Mouse (Mus musculus) MEL (cell line): ENCODE measurements around the gene Syt3. TPM values are rescaled to one million over a fixed set of nuclear protein-coding genes. Genes with fewer than 3 reads are reported as not detected.

Experiments used
- DNase-seq: peaks from one replicate; pipeline ENCODE4 v3.0.0; 2011; ENCODE audit warnings: low read depth, low spot score
- H3K27ac ChIP-seq: 2 replicates; pipeline ENCODE4 v1.5.1; 2012; ENCODE audit warnings: low read depth, mild to moderate bottlenecking, control low read depth, low read length, moderate library complexity; ENCODE audit not compliant: control insufficient read depth
- H3K27me3 ChIP-seq, 2 experiments: fragments of 150-350 bp in 1 of 2; sonication (generic) in 1 of 2; 2 replicates each; pipeline ENCODE4 v1.6.1; 2012; ENCODE audit warnings: low read length in 2 of 2, mild to moderate bottlenecking in 2 of 2, improper control_type of control experiment in 1 of 2, moderate library complexity in 1 of 2; ENCODE audit not compliant: insufficient read depth in 2 of 2, control insufficient read depth in 1 of 2
- H3K36me3 ChIP-seq, 2 experiments: 2 replicates each; pipeline ENCODE4 v1.6.1; 2012 to 2014; ENCODE audit warnings: low read length in 2 of 2, improper control_type of control experiment in 1 of 2, inconsistent platforms in 1 of 2, mild to moderate bottlenecking in 1 of 2; ENCODE audit not compliant: insufficient read depth in 2 of 2, control insufficient read depth in 1 of 2
- H3K4me1 ChIP-seq, 2 experiments: fragments of 150-350 bp in 1 of 2; sonication (generic) in 1 of 2; 2 replicates each; pipeline ENCODE4 v1.6.1; 2012; ENCODE audit warnings: low read length in 2 of 2, improper control_type of control experiment in 1 of 2, mild to moderate bottlenecking in 1 of 2; ENCODE audit not compliant: insufficient read depth in 2 of 2, control insufficient read depth in 1 of 2
- H3K4me3 ChIP-seq, 2 experiments: fragments of 150-350 bp in 1 of 2; sonication (generic) in 1 of 2; 2 replicates each; pipeline ENCODE4 v1.5.1; 2012; ENCODE audit warnings: low read depth in 2 of 2, low read length in 2 of 2, mild to moderate bottlenecking in 2 of 2, moderate library complexity in 2 of 2, control low read depth in 1 of 2, improper control_type of control experiment in 1 of 2; ENCODE audit not compliant: control insufficient read depth in 1 of 2, insufficient read depth in 1 of 2
- H3K79me2 ChIP-seq: 2 replicates; pipeline ENCODE4 v1.6.1; 2012; ENCODE audit warnings: mild to moderate bottlenecking, low read length, moderate library complexity; ENCODE audit not compliant: control insufficient read depth, poor library complexity, insufficient read depth
- H3K9ac ChIP-seq: 2 replicates; pipeline ENCODE4 v1.6.1; 2012; ENCODE audit warnings: low read depth, mild to moderate bottlenecking, control low read depth, low read length, moderate library complexity; ENCODE audit not compliant: control insufficient read depth, poor library complexity, severe bottlenecking
- H3K9me3 ChIP-seq: fragments of 150-350 bp; sonication (generic); replicated peaks from 2 replicates; pipeline ENCODE4 v1.6.1; 2012; ENCODE audit warnings: mild to moderate bottlenecking, low read length, improper control_type of control experiment, moderate library complexity; ENCODE audit not compliant: insufficient read depth
- CHD1 ChIP-seq: IDR thresholded peaks from 2 replicates; pipeline ENCODE4 v1.6.1; 2012; ENCODE audit warnings: low read depth, mild to moderate bottlenecking, inconsistent platforms, low read length, improper control_type of control experiment
- CHD2 ChIP-seq: IDR thresholded peaks from 2 replicates; pipeline ENCODE4 v1.6.1; 2011; ENCODE audit warnings: low read length, improper control_type of control experiment
- E2F4 ChIP-seq: IDR thresholded peaks from 2 replicates; pipeline ENCODE4 v1.6.1; 2011; ENCODE audit warnings: low read depth, low read length, improper control_type of control experiment, borderline replicate concordance
- EP300 ChIP-seq, 2 experiments: IDR thresholded peaks; 2 replicates each; pipeline ENCODE4 v1.6.1; 2011; ENCODE audit warnings: improper control_type of control experiment in 2 of 2, low read length in 2 of 2, low read depth in 1 of 2, mild to moderate bottlenecking in 1 of 2
- GABPA ChIP-seq: IDR thresholded peaks from 2 replicates; pipeline ENCODE4 v1.6.1; 2012; ENCODE audit warnings: low read depth, mild to moderate bottlenecking, inconsistent platforms, low read length, improper control_type of control experiment, moderate library complexity
- GATA1 ChIP-seq: IDR thresholded peaks from 2 replicates; pipeline ENCODE4 v1.6.1; 2011; ENCODE audit warnings: low read depth, low read length, improper control_type of control experiment
- JUND ChIP-seq: IDR thresholded peaks from 2 replicates; pipeline ENCODE4 v1.6.1; 2011; ENCODE audit warnings: low read depth, mild to moderate bottlenecking, improper control_type of control experiment, low read length
- KAT2A ChIP-seq: conservative IDR thresholded peaks from 2 replicates; pipeline ENCODE4 v1.6.1; 2012; ENCODE audit warnings: low read depth, low read length, improper control_type of control experiment, inconsistent platforms
- MAX ChIP-seq: IDR thresholded peaks from 2 replicates; pipeline ENCODE4 v1.6.1; 2011; ENCODE audit warnings: low read length, improper control_type of control experiment
- MYB ChIP-seq: IDR thresholded peaks from 2 replicates; pipeline ENCODE4 v1.6.1; 2011; ENCODE audit warnings: mild to moderate bottlenecking, low read depth, low read length, improper control_type of control experiment
- POLR2AphosphoS5 ChIP-seq: IDR thresholded peaks from 2 replicates; pipeline ENCODE4 v1.6.1; 2012; ENCODE audit warnings: low read depth, borderline replicate concordance, mild to moderate bottlenecking, inconsistent platforms, low read length, moderate library complexity, mixed read lengths
- SIN3A ChIP-seq: IDR thresholded peaks from 2 replicates; pipeline ENCODE4 v1.6.1; 2012; ENCODE audit warnings: low read length, improper control_type of control experiment, inconsistent platforms
- SMC3 ChIP-seq: IDR thresholded peaks from 2 replicates; pipeline ENCODE4 v1.6.1; 2011; ENCODE audit warnings: low read depth, low read length, improper control_type of control experiment
- TAL1 ChIP-seq: IDR thresholded peaks from 2 replicates; pipeline ENCODE4 v1.6.1; 2012; ENCODE audit warnings: mild to moderate bottlenecking, inconsistent platforms, low read length, moderate library complexity, mixed read lengths
- UBTF ChIP-seq: IDR thresholded peaks from 2 replicates; pipeline ENCODE4 v1.6.1; 2012; ENCODE audit warnings: low read depth, mild to moderate bottlenecking, inconsistent platforms, low read length, improper control_type of control experiment, moderate library complexity, borderline replicate concordance; ENCODE audit not compliant: insufficient read depth
- USF1 ChIP-seq: IDR thresholded peaks from 2 replicates; pipeline ENCODE4 v1.6.1; 2014; ENCODE audit warnings: low read depth, mild to moderate bottlenecking, inconsistent platforms, low read length, improper control_type of control experiment, moderate library complexity
- ZC3H11A ChIP-seq: IDR thresholded peaks from 2 replicates; pipeline ENCODE4 v1.6.1; 2012; ENCODE audit warnings: low read depth, mild to moderate bottlenecking, inconsistent platforms, low read length, improper control_type of control experiment
- polyA plus RNA-seq, 2 experiments: library from polyadenylated mRNA; stranded (reverse) in 1 of 2; unstranded in 1 of 2; fragments of >175 nt in 1 of 2; fragments of >200 nt in 1 of 2; gene quantifications; 2 replicates each; pipeline versions ENCODE4 v1.2.1 to v1.2.4; 2012; ENCODE audit warnings: low replicate concordance in 2 of 2, low read depth in 1 of 2; ENCODE audit not compliant: insufficient read length in 2 of 2, insufficient read depth in 1 of 2, missing spikeins in 1 of 2
- total RNA-seq: library from RNA; depleted of rRNA; stranded (reverse); fragments of 300-350 nt; gene quantifications from 2 replicates; pipeline ENCODE4 v1.2.3, GENCODE M21; 2012

Gene Syt3
- total and polyA plus RNA-seq, 3 experiments = 0.08 to 0.56 TPM; not detected in 1

DNA sequence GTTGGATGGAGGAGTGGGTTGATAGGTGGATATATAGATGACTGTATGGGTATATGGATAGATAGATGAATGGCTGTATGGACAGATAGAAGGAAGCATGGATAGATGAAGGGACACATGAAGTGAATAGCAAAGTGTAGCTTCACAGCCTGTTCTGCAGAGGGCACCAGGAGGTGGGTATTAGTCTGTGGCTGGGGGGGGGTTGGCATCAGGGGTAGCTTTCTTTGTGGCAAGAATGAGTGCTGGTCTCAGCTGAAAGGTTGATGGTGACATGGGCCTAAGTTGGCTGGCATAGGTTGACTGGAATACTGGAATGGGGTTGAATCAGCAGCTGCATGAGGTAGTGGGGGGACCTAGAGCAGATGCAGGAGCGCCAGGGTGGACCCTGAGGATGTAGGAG, 57.3 kb downstream of the Syt3 start:
- TF ChIP-seq EP300 (IDR thresholded peaks at IDR 0.05; ENCODE audit: low read depth in 1 of 2, low read length in 2 of 2) = no peak
- TF ChIP-seq GATA1 = no peak
- TF ChIP-seq JUND = no peak
- TF ChIP-seq ZC3H11A = no peak
- no peak for TF ChIP-seq SIN3A
- no peak for TF ChIP-seq CHD1
- no peak for TF ChIP-seq POLR2AphosphoS5
- TF ChIP-seq MYB = no peak
- no peak for TF ChIP-seq USF1
- TF ChIP-seq GABPA = no peak
- Histone ChIP-seq H3K27me3 (peaks cover 0 to 1% of the 10 kb centered on the region in 2 experiments; a peak in 3 of 4 replicates), H3K4me1 (no peaks in the 10 kb centered on the region), H3K9me3 (no peaks in the 10 kb centered on the region), H3K4me3 (no peak overlapping the region), H3K27ac (no peak overlapping the region), H3K79me2 (no peaks in the 10 kb centered on the region), H3K9ac (no peak overlapping the region), H3K36me3 (no peaks in the 10 kb centered on the region)
- DNase-seq = no peak

DNA sequence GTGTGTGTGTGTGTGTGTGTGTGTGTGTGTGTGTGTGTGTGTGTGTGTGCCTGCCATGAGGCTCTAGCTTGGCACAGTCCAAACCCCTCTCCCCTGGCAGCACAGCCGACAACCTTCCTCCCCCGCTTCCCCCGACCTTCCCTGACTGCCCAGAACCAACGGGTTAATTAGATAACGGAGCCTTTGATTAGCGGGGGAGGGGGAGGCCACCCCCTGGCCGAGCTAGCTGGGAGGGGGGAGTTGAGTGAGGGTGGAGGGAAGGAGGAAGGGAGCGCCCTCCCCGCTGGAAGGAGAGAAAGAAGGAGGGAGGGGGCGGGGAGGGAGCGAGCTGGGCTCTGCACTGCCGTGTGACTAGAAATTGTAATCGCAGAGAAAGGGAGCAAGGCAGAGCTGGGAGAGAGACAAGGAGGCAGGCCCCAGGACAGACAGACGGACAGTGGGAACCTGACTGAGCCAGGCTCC, 57.8 kb downstream of the Syt3 start:
- H3K79me2 ChIP-seq = no peaks in the 10 kb centered on the region
- no peaks in the 10 kb centered on the region for H3K4me1 ChIP-seq
- TF ChIP-seq CHD1 = no peak
- no peak for TF ChIP-seq SMC3
- no peak for TF ChIP-seq UBTF
- TF ChIP-seq MAX = no peak
- no peak for TF ChIP-seq TAL1
- TF ChIP-seq CHD2 = no peak
- no peak for TF ChIP-seq KAT2A
- no peak for TF ChIP-seq E2F4
- H3K4me3 ChIP-seq = peak overlapping the region in 1 of 2 experiments; percentile 22; a peak in 1 of 4 replicates
- no peaks in the 10 kb centered on the region for H3K9me3 ChIP-seq
- no peak overlapping the region for H3K27ac ChIP-seq
- peak; percentile 11 for DNase-seq
- H3K9ac ChIP-seq = peak overlapping the region; percentile 38
- H3K36me3 ChIP-seq = no peaks in the 10 kb centered on the region
- H3K27me3 ChIP-seq = peaks cover 0 to 1% of the 10 kb centered on the region in 2 experiments; a peak in 3 of 4 replicates
